Comparison of ENCODE assay signal across 8 mouse cellular contexts in genomic region chr2:26639083-26639482, GRCm38 (mm10). TPM values are rescaled to one million over a fixed set of nuclear protein-coding genes. Genes with fewer than 3 reads are reported as not detected.
DNase-seq lines count a peak whose midpoint lies in the region; ATAC-seq and TF ChIP-seq lines count a peak whose summit lies in the region.

No protein-coding gene starts in this region.

- 5% methylated on average over 8 of the region's 8 CpGs for WGBS in heart, embryonic 16.5 days

- peaks cover 23% of the 10 kb centered on the region for H3K36me3 ChIP-seq in heart, embryonic 16.5 days (ENCODE audit: control insufficient read depth, insufficient read depth)

- H3K4me3 ChIP-seq in layer of hippocampus, adult 2 months = peak overlapping the region; percentile 96
- H3K4me3 ChIP-seq in cortical plate, adult 2 months (ENCODE audit: insufficient read depth, low read length) = peak overlapping the region; percentile 91
- peak overlapping the region; percentile 100 for H3K4me3 ChIP-seq in heart, embryonic 16.5 days (ENCODE audit: low read length)

- H3K4me1 ChIP-seq in cortical plate, adult 2 months (ENCODE audit: control insufficient read depth, insufficient read depth, low read length) = peaks cover 6% of the 10 kb centered on the region
- peaks cover 17% of the 10 kb centered on the region for H3K4me1 ChIP-seq in heart, embryonic 16.5 days (ENCODE audit: control insufficient read depth, insufficient read depth, low read length)

- H3K4me2 ChIP-seq in heart, embryonic 16.5 days (ENCODE audit: low read depth, low read length) = peak overlapping the region; percentile 71

- DNase-seq in layer of hippocampus, adult 2 months (ENCODE audit: low spot score in 2 of 2) = no peak
- DNase-seq in layer of hippocampus, postnatal 25 days (ENCODE audit: extremely low spot score in 1 of 2, low spot score in 1 of 2) = no peak
- peak; percentile 55 to 73 for DNase-seq in kidney, postnatal 4 days
- peak; percentile 52 for DNase-seq in mesoderm, embryonic 11.5 days (ENCODE audit: low read depth, low spot score)
- peak; percentile 51 to 61 for DNase-seq in thymus, adult 18-20 months
- DNase-seq in right cerebral cortex, postnatal 4 days = no peak

- TF ChIP-seq CTCF in layer of hippocampus, adult 2 months (conservative IDR thresholded peaks at IDR 0.05) = peak; percentile 63
- peak; percentile 31; the same call in 1 of the 2 replicates for TF ChIP-seq CTCF in cortical plate, adult 2 months (IDR thresholded peaks at IDR 0.05; ENCODE audit: extremely low read depth, insufficient read depth, low read length)

- 0 out of 2 replicates have a peak, but pooled peaks have one; percentile 29 for TF ChIP-seq POLR2A in cortical plate, adult 2 months (IDR thresholded peaks at IDR 0.05; ENCODE audit: extremely low read depth, insufficient read depth, low read length)

- H3K9me3 ChIP-seq in heart, embryonic 16.5 days (replicated peaks; ENCODE audit: control insufficient read depth, low read length) = no peaks in the 10 kb centered on the region

- H3K27me3 ChIP-seq in heart, embryonic 16.5 days (ENCODE audit: control insufficient read depth, insufficient read depth, low read length) = no peaks in the 10 kb centered on the region

- 0 out of 2 replicates have a peak, but pooled peaks have one; percentile 33 for ATAC-seq in heart, embryonic 16.5 days (replicated peaks; ENCODE audit: extremely low read depth, insufficient read depth, low FRiP score)

- H3K9ac ChIP-seq in heart, embryonic 16.5 days (ENCODE audit: low read length) = peak overlapping the region; percentile 99

- H3K27ac ChIP-seq in layer of hippocampus, adult 2 months = 0 out of 2 replicates have a peak overlapping the region, but pooled peaks have one; percentile 36
- H3K27ac ChIP-seq in cortical plate, adult 2 months (ENCODE audit: insufficient read depth, low read length) = no peak overlapping the region
- no peak overlapping the region for H3K27ac ChIP-seq in heart, embryonic 16.5 days (ENCODE audit: low read length)

RNA-seq across cellular contexts. Expression of gene Fam69b, which starts 10.8 kb away (rescaled TPM):
- 10 to 100 TPM; 70.3 to 72.6 TPM for total RNA-seq in layer of hippocampus, adult 2 months (2021)
- 10 to 100 TPM; 71.3 to 78.8 TPM for total RNA-seq in layer of hippocampus, postnatal 25 days (2021)
- polyA plus RNA-seq in cortical plate, adult 2 months (2012; rRNA removed) = 88.8 and 95.7 TPM in 2 replicates
- 12.5 and 15.8 TPM in 2 replicates for polyA plus RNA-seq in heart, embryonic 16.5 days (2015; fragmentation: Nextera tagmentation; extraction: Ambion mirVana)

RNA-seq across cellular contexts. Expression of gene Lcn4, which starts 32.0 kb away (rescaled TPM):
- total RNA-seq in layer of hippocampus, adult 2 months (2021) = not detected
- not detected for total RNA-seq in layer of hippocampus, postnatal 25 days (2021)
- not detected in 2 replicates for polyA plus RNA-seq in cortical plate, adult 2 months (2012; rRNA removed)
- polyA plus RNA-seq in heart, embryonic 16.5 days (2015; fragmentation: Nextera tagmentation; extraction: Ambion mirVana) = not detected in 2 replicates

RNA-seq across cellular contexts. Expression of gene Agpat2, which starts 34.9 kb away (rescaled TPM):
- total RNA-seq in layer of hippocampus, adult 2 months (2021) = 1 to 10 TPM; 1.6 to 2.5 TPM
- 1 to 10 TPM; 1.2 to 1.9 TPM for total RNA-seq in layer of hippocampus, postnatal 25 days (2021)
- 2.3 TPM in 2 replicates for polyA plus RNA-seq in cortical plate, adult 2 months (2012; rRNA removed)
- 25.9 and 28.5 TPM in 2 replicates for polyA plus RNA-seq in heart, embryonic 16.5 days (2015; fragmentation: Nextera tagmentation; extraction: Ambion mirVana)

RNA-seq across cellular contexts. Expression of gene Gm20532, which starts 52.6 kb away (rescaled TPM):
- total RNA-seq in layer of hippocampus, adult 2 months (2021) = not detected
- not detected for total RNA-seq in layer of hippocampus, postnatal 25 days (2021)
- not detected in 2 replicates for polyA plus RNA-seq in cortical plate, adult 2 months (2012; rRNA removed)
- polyA plus RNA-seq in heart, embryonic 16.5 days (2015; fragmentation: Nextera tagmentation; extraction: Ambion mirVana) = not detected in 2 replicates

RNA-seq across cellular contexts. Expression of gene Egfl7, which starts 59.3 kb away (rescaled TPM):
- total RNA-seq in layer of hippocampus, adult 2 months (2021) = 10 to 100 TPM; 72.2 to 74.3 TPM
- 10 to 100 TPM; 56.8 to 68.2 TPM for total RNA-seq in layer of hippocampus, postnatal 25 days (2021)
- 137 and 145 TPM in 2 replicates for polyA plus RNA-seq in cortical plate, adult 2 months (2012; rRNA removed)
- 188 and 216 TPM in 2 replicates for polyA plus RNA-seq in heart, embryonic 16.5 days (2015; fragmentation: Nextera tagmentation; extraction: Ambion mirVana)

Comparison
In these comparisons a context has a peak if more than half of its experiments do, and no peak if none do; other contexts are left out.
1. DNase-seq: peak in kidney, postnatal 4 days (2 of 2), mesoderm, embryonic 11.5 days (single experiment) and thymus, adult 18-20 months (2 of 2); none in layer of hippocampus, adult 2 months (0 of 2), layer of hippocampus, postnatal 25 days (0 of 2) and right cerebral cortex, postnatal 4 days (single experiment).
2. Peak in every context shown above with its lines, with median percentiles within 50 percentile points of each other: H3K4me3 ChIP-seq.